Mouse (Mus musculus) forebrain, embryonic 14.5 days (tissue): ENCODE data around the gene Gsta1. TPM values are rescaled to one million over a fixed set of nuclear protein-coding genes. Genes with fewer than 3 reads are reported as not detected.

ENCODE experiments used
- ATAC-seq: fragments of 200-750 bp; cut with Nextera tagmentation; 2 replicates; pipeline ENCODE4 v1.8.0; 2017; ENCODE audit warnings: mild to moderate bottlenecking, moderate library complexity
- DNase-seq: peaks from one replicate; pipeline ENCODE4 v3.0.0-alpha.2; 2015; ENCODE audit warnings: low spot score
- H3K27ac ChIP-seq: fragments of 300-500 bp; sonication (generic); 2 replicates; pipeline ENCODE4 v1.5.1; 2014; ENCODE audit warnings: low read depth, mild to moderate bottlenecking, control low read depth, low read length, moderate library complexity
- H3K27me3 ChIP-seq: fragments of 300-500 bp; sonication (generic); replicated peaks from 2 replicates; pipeline ENCODE4 v1.6.1; 2014; ENCODE audit warnings: low read length, control low read depth, mixed read lengths; ENCODE audit not compliant: control insufficient read depth, insufficient read depth
- H3K36me3 ChIP-seq: fragments of 300-500 bp; sonication (generic); 2 replicates; pipeline ENCODE4 v1.6.1; 2014; ENCODE audit warnings: low read length, control low read depth; ENCODE audit not compliant: control insufficient read depth, insufficient read depth
- H3K4me1 ChIP-seq: fragments of 300-500 bp; sonication (generic); 2 replicates; pipeline ENCODE4 v1.6.1; 2014; ENCODE audit warnings: antibody characterized with exemption, low read length, control low read depth; ENCODE audit not compliant: control insufficient read depth, insufficient read depth
- H3K4me2 ChIP-seq: fragments of 300-500 bp; sonication (generic); 2 replicates; pipeline ENCODE4 v1.6.1; 2014; ENCODE audit warnings: mild to moderate bottlenecking, control low read depth, low read length
- H3K4me3 ChIP-seq: fragments of 300-500 bp; sonication (generic); 2 replicates; pipeline ENCODE4 v1.5.1; 2014; ENCODE audit warnings: low read depth, low read length, control low read depth
- H3K9ac ChIP-seq: fragments of 300-500 bp; sonication (generic); 2 replicates; pipeline ENCODE4 v1.6.1; 2014; ENCODE audit warnings: mild to moderate bottlenecking, low read length, control low read depth, moderate library complexity
- H3K9me3 ChIP-seq: fragments of 300-500 bp; sonication (generic); replicated peaks from 2 replicates; pipeline ENCODE4 v1.6.1; 2016; ENCODE audit warnings: low read length, control low read depth, mixed read lengths; ENCODE audit not compliant: control insufficient read depth
- whole genome bisulfite sequencing: fragments of 180-500 bp; shearing (Covaris S2); extraction: QIAGEN DNeasy Blood & Tissue Kit; methylation state at CpG from one replicate; pipeline ENCODE4 v1.1.7; 2014; 5-methylcytosine and 5-hydroxymethylcytosine counted together
- polyA plus RNA-seq: library from polyadenylated mRNA; unstranded; fragments of >200 nt; fragmentation: Nextera tagmentation; extraction: Ambion mirVana; gene quantifications from 2 replicates; pipeline ENCODE4 v1.2.1, GENCODE M21; 2014

Gene Gsta1
- polyA plus RNA-seq, 1 experiment from 2014 or later = not detected

- Histone ChIP-seq H3K27me3 (no peaks in the 10 kb centered on the region), H3K36me3 (no peaks in the 10 kb centered on the region), H3K9me3 (no peaks in the 10 kb centered on the region), H3K4me3 (no peak overlapping the region), H3K4me2 (no peak overlapping the region), H3K27ac (no peak overlapping the region), H3K4me1 (no peaks in the 10 kb centered on the region), H3K9ac (no peak overlapping the region)
- DNase-seq = no peak
- WGBS = 92% methylated on average over 9 of the region's 9 CpGs
- no peak for ATAC-seq
These were observed 32.7 kb upstream of the Gsta1 start for GRCm38 (mm10) chr9:78197801-78198200.

DNA sequence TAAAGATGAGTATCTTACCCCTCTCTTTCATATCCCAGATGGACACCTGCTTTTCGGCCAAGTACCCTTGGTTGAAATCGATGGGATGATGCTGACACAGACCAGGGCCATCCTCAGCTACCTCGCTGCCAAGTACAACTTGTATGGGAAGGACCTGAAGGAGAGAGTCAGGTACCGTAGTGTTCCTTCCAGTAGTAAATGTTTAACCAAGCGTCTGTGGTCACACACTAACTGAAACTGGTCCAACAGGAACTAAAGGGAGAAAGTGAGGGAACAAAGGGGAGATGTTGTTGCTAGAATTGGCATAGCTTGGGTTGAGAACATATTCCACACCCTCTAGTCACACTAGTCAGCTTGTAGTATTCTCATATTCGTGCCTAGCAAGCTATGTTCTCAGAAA is 26.3 kb upstream of the Gsta1 start:
- Histone ChIP-seq H3K4me2 (no peak overlapping the region), H3K4me1 (no peaks in the 10 kb centered on the region), H3K9ac (no peak overlapping the region), H3K27ac (no peak overlapping the region), H3K9me3 (no peaks in the 10 kb centered on the region), H3K36me3 (no peaks in the 10 kb centered on the region), H3K27me3 (no peaks in the 10 kb centered on the region), H3K4me3 (no peak overlapping the region)
- 88% methylated on average over 6 of the region's 6 CpGs for WGBS
- ATAC-seq = no peak
- no peak for DNase-seq

GRCm38 (mm10) chr9:78208956-78209355 is 21.5 kb upstream of the Gsta1 start:
- no peaks in the 10 kb centered on the region for H3K4me1 ChIP-seq
- no peaks in the 10 kb centered on the region for H3K27me3 ChIP-seq
- no peak for ATAC-seq
- 83% methylated on average over 4 of the region's 4 CpGs for WGBS
- no peaks in the 10 kb centered on the region for H3K36me3 ChIP-seq
- no peak overlapping the region for H3K4me3 ChIP-seq
- H3K9me3 ChIP-seq = no peaks in the 10 kb centered on the region
- no peak overlapping the region for H3K9ac ChIP-seq
- H3K27ac ChIP-seq = no peak overlapping the region
- no peak for DNase-seq
- no peak overlapping the region for H3K4me2 ChIP-seq

GRCm38 (mm10) chr9:78210079-78210478 is 20.4 kb upstream of the Gsta1 start:
- H3K4me1 ChIP-seq = no peaks in the 10 kb centered on the region
- DNase-seq (no peak), ATAC-seq (no peak)
- no peak overlapping the region for H3K4me3 ChIP-seq
- no peak overlapping the region for H3K4me2 ChIP-seq
- no peaks in the 10 kb centered on the region for H3K27me3 ChIP-seq
- 92% methylated on average over 3 of the region's 3 CpGs for WGBS
- no peaks in the 10 kb centered on the region for H3K9me3 ChIP-seq
- no peak overlapping the region for H3K9ac ChIP-seq
- no peak overlapping the region for H3K27ac ChIP-seq
- H3K36me3 ChIP-seq = no peaks in the 10 kb centered on the region

DNA sequence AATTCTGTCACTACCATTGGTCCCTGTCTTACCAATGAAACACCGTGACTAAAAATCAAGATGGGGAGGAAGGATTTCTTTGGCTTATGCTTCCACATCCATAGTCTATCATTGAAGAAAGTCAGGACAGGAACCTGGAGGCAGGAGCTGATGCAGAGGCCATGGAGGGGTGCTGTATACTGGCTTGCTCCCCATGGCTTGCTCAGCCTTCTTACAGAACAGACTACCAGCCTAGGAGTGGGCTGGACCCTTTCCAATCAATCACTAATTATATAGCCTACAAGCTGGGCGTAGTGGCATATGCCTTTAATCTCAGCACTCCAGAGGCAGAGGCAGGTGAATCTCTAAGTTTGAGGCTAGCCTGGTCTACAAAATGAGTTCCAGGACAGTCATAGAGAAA is 19.6 kb upstream of the Gsta1 start:
- no peak for ATAC-seq
- DNase-seq = no peak
- H3K4me2 ChIP-seq = no peak overlapping the region
- H3K4me3 ChIP-seq = no peak overlapping the region
- H3K27ac ChIP-seq = no peak overlapping the region
- H3K27me3 ChIP-seq = no peaks in the 10 kb centered on the region
- no peak overlapping the region for H3K9ac ChIP-seq
- no peaks in the 10 kb centered on the region for H3K9me3 ChIP-seq
- no peaks in the 10 kb centered on the region for H3K36me3 ChIP-seq
- WGBS = 90% methylated on average over 2 of the region's 2 CpGs
- no peaks in the 10 kb centered on the region for H3K4me1 ChIP-seq

- no peak overlapping the region for H3K9ac ChIP-seq
- H3K27me3 ChIP-seq = no peaks in the 10 kb centered on the region
- WGBS = 91% methylated on average over 3 of the region's 3 CpGs
- H3K4me1 ChIP-seq = no peaks in the 10 kb centered on the region
- no peak for ATAC-seq
- no peaks in the 10 kb centered on the region for H3K36me3 ChIP-seq
- H3K4me3 ChIP-seq = no peak overlapping the region
- no peak for DNase-seq
- no peak overlapping the region for H3K27ac ChIP-seq
- H3K4me2 ChIP-seq = no peak overlapping the region
- no peaks in the 10 kb centered on the region for H3K9me3 ChIP-seq
These were observed 18.9 kb upstream of the Gsta1 start for GRCm38 (mm10) chr9:78211521-78211920.

GRCm38 (mm10) chr9:78212341-78213049 is 18.0 kb upstream of the Gsta1 start:
- H3K4me3 ChIP-seq = no peak overlapping the region
- no peaks in the 10 kb centered on the region for H3K9me3 ChIP-seq
- H3K27me3 ChIP-seq = no peaks in the 10 kb centered on the region
- 87% methylated on average over 7 of the region's 7 CpGs for WGBS
- H3K27ac ChIP-seq = no peak overlapping the region
- no peak overlapping the region for H3K9ac ChIP-seq
- no peak for ATAC-seq
- no peak overlapping the region for H3K4me2 ChIP-seq
- DNase-seq = no peak
- H3K36me3 ChIP-seq = no peaks in the 10 kb centered on the region
- no peaks in the 10 kb centered on the region for H3K4me1 ChIP-seq

GRCm38 (mm10) chr9:78217074-78217473 is 13.4 kb upstream of the Gsta1 start:
- Histone ChIP-seq H3K9me3 (no peaks in the 10 kb centered on the region), H3K27ac (no peak overlapping the region), H3K27me3 (no peaks in the 10 kb centered on the region), H3K9ac (no peak overlapping the region), H3K4me1 (no peaks in the 10 kb centered on the region), H3K36me3 (no peaks in the 10 kb centered on the region), H3K4me2 (no peak overlapping the region), H3K4me3 (no peak overlapping the region)
- ATAC-seq (no peak), DNase-seq (no peak)
- WGBS = 83% methylated on average over 4 of the region's 4 CpGs

DNA sequence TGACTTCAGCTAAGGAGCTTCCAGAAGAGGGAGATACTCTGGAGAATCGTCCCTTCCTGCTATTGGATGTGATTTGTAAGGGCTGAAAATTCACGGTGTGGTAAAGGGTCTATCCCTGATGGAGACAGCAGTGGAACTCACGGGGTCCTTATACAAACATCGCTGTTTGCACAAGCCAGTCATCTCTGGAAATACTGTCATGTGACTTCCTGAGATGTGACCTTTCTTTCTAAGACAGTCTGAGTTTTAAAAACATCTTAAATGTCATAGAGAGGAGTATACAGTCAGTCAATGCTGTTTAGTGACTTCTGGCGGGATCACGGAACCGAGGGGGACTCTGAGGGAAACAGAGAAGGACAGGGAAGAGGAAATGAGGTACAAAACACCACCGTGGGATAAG is 7.8 kb upstream of the Gsta1 start:
- H3K27ac ChIP-seq = no peak overlapping the region
- H3K36me3 ChIP-seq = no peaks in the 10 kb centered on the region
- 87% methylated on average over 8 of the region's 8 CpGs for WGBS
- H3K9ac ChIP-seq = no peak overlapping the region
- H3K4me1 ChIP-seq = no peaks in the 10 kb centered on the region
- no peak overlapping the region for H3K4me3 ChIP-seq
- DNase-seq (no peak), ATAC-seq (no peak)
- H3K4me2 ChIP-seq = no peak overlapping the region
- no peaks in the 10 kb centered on the region for H3K27me3 ChIP-seq
- H3K9me3 ChIP-seq = no peaks in the 10 kb centered on the region
